Mouse (Mus musculus) heart, postnatal 0 days (tissue): ENCODE data around the gene Morc2a.

Experiments used
- CTCF ChIP-seq: IDR thresholded peaks from 2 replicates; pipeline ENCODE4 v1.5.1; 2016; ENCODE audit warnings: antibody characterized with exemption, control low read depth, low read depth
- EP300 ChIP-seq: IDR thresholded peaks from 2 replicates; pipeline ENCODE4 v1.6.1; 2016; ENCODE audit warnings: antibody characterized with exemption, low read depth

GRCm38 (mm10) chr11:3683696-3684095 lies 34.7 kb downstream of the Morc2a start:
- TF ChIP-seq CTCF = no peak
- no peak for TF ChIP-seq EP300
